Mouse (Mus musculus) liver, embryonic 11.5 days (tissue): ENCODE measurements around the gene Ppp1r1b. TPM values are rescaled to one million over a fixed set of nuclear protein-coding genes. Genes with fewer than 3 reads are reported as not detected.

Experiments used
- ATAC-seq: fragments of 200-750 bp; cut with Nextera tagmentation; replicated peaks from 2 replicates; pipeline ENCODE4 v1.8.0; 2017; ENCODE audit warnings: moderate number of reproducible peaks, mild to moderate bottlenecking, moderate TSS enrichment, moderate library complexity; ENCODE audit not compliant: low FRiP score
- DNase-seq: peaks from one replicate; pipeline ENCODE4 v3.0.0-alpha.2; 2017; ENCODE audit warnings: low spot score
- H3K27ac ChIP-seq: fragments of 300-500 bp; sonication (generic); 2 replicates; pipeline ENCODE4 v1.5.1; 2014; ENCODE audit warnings: mild to moderate bottlenecking, low read depth, low read length, control low read depth
- H3K27me3 ChIP-seq: fragments of 300-500 bp; sonication (generic); replicated peaks from 2 replicates; pipeline ENCODE4 v1.6.1; 2014; ENCODE audit warnings: low read length, mixed read lengths; ENCODE audit not compliant: control insufficient read depth, insufficient read depth
- H3K36me3 ChIP-seq: fragments of 300-500 bp; sonication (generic); 2 replicates; pipeline ENCODE4 v1.6.1; 2014; ENCODE audit warnings: mild to moderate bottlenecking, low read length, moderate library complexity, mixed read lengths; ENCODE audit not compliant: control insufficient read depth, insufficient read depth
- H3K4me1 ChIP-seq: fragments of 300-500 bp; sonication (generic); replicated peaks from 2 replicates; pipeline ENCODE4 v1.6.1; 2014; ENCODE audit warnings: low read length, mixed read lengths; ENCODE audit not compliant: control insufficient read depth, insufficient read depth
- H3K4me2 ChIP-seq: fragments of 300-500 bp; sonication (generic); 2 replicates; pipeline ENCODE4 v1.6.1; 2014; ENCODE audit warnings: mild to moderate bottlenecking, control low read depth, moderate library complexity
- H3K4me3 ChIP-seq: fragments of 300-500 bp; sonication (generic); 2 replicates; pipeline ENCODE4 v1.5.1; 2014; ENCODE audit warnings: low read depth, low read length, control low read depth
- H3K9ac ChIP-seq: fragments of 300-500 bp; sonication (generic); 2 replicates; pipeline ENCODE4 v1.6.1; 2014; ENCODE audit warnings: low read depth, low read length, control low read depth
- H3K9me3 ChIP-seq: fragments of 300-500 bp; sonication (generic); 2 replicates; pipeline ENCODE4 v1.6.1; 2016; ENCODE audit warnings: low read length, inconsistent platforms, mixed read lengths; ENCODE audit not compliant: control insufficient read depth
- WGBS: fragments of 180-500 bp; shearing (Covaris S2); extraction: QIAGEN DNeasy Blood & Tissue Kit; methylation state at CpG from one replicate; pipeline ENCODE4 v1.1.7; 2014; 5-methylcytosine and 5-hydroxymethylcytosine counted together
- polyA plus RNA-seq: library from polyadenylated mRNA; unstranded; fragments of >200 nt; fragmentation: Nextera tagmentation; extraction: Ambion mirVana; gene quantifications from 2 replicates; pipeline ENCODE4 v1.2.1, GENCODE M21; 2014

Ppp1r1b gene
- polyA plus RNA-seq, 1 experiment from 2014 or later = 0.38 TPM

GRCm38 (mm10) chr11:98326741-98327135 lies 21.5 kb upstream of the Ppp1r1b start:
- Histone ChIP-seq H3K27me3 (peaks cover 99% of the 10 kb centered on the region), H3K4me2 (no peak overlapping the region), H3K4me1 (peaks cover 4% of the 10 kb centered on the region; the same call in 1 of the 2 replicates), H3K27ac (no peak overlapping the region), H3K4me3 (no peak overlapping the region), H3K9me3 (no peaks in the 10 kb centered on the region), H3K36me3 (no peaks in the 10 kb centered on the region), H3K9ac (no peak overlapping the region)
- ATAC-seq (no peak), DNase-seq (no peak)
- WGBS = under 1% methylated on average over 19 of the region's 19 CpGs

GRCm38 (mm10) chr11:98327136-98328030 lies 20.8 kb upstream of the Ppp1r1b start:
- no peak overlapping the region for H3K9ac ChIP-seq
- peaks cover 4% of the 10 kb centered on the region; the same call in 1 of the 2 replicates for H3K4me1 ChIP-seq
- no peak for DNase-seq
- H3K9me3 ChIP-seq = no peaks in the 10 kb centered on the region
- peak overlapping the region; percentile 6 for H3K4me2 ChIP-seq
- no peak for ATAC-seq
- no peaks in the 10 kb centered on the region for H3K36me3 ChIP-seq
- H3K27me3 ChIP-seq = peaks cover 100% of the 10 kb centered on the region
- H3K27ac ChIP-seq = no peak overlapping the region
- WGBS = 2% methylated on average over 96 of the region's 97 CpGs
- peak overlapping the region; percentile 30 for H3K4me3 ChIP-seq

GRCm38 (mm10) chr11:98328031-98328370 lies 20.2 kb upstream of the Ppp1r1b start:
- Histone ChIP-seq H3K36me3 (no peaks in the 10 kb centered on the region), H3K27me3 (peaks cover 100% of the 10 kb centered on the region), H3K4me2 (peak overlapping the region; percentile 40), H3K9ac (no peak overlapping the region), H3K27ac (no peak overlapping the region), H3K4me3 (peak overlapping the region; percentile 30), H3K9me3 (no peaks in the 10 kb centered on the region), H3K4me1 (peaks cover 4% of the 10 kb centered on the region; the same call in 1 of the 2 replicates)
- ATAC-seq (no peak), DNase-seq (no peak)
- WGBS = under 1% methylated on average over 35 of the region's 35 CpGs

GRCm38 (mm10) chr11:98328371-98329069 lies 19.7 kb upstream of the Ppp1r1b start:
- Histone ChIP-seq H3K27ac (no peak overlapping the region), H3K36me3 (no peaks in the 10 kb centered on the region), H3K4me3 (peak overlapping the region; percentile 30), H3K27me3 (peaks cover 100% of the 10 kb centered on the region), H3K9me3 (no peaks in the 10 kb centered on the region), H3K4me1 (peaks cover 4% of the 10 kb centered on the region; the same call in 1 of the 2 replicates), H3K9ac (no peak overlapping the region), H3K4me2 (peak overlapping the region; percentile 40)
- 2% methylated on average over 53 of the region's 56 CpGs for WGBS
- DNase-seq = no peak
- ATAC-seq = no peak

- DNase-seq (no peak), ATAC-seq (no peak)
- Histone ChIP-seq H3K9ac (no peak within 1 kb of the TSS), H3K27ac (no peak within 1 kb of the TSS), H3K4me3 (peak within 1 kb of the TSS; percentile 30), H3K27me3 (peaks cover 100% of the 10 kb centered on the region), H3K4me1 (peaks cover 7% of the 10 kb centered on the region), H3K36me3 (no peaks in the 10 kb centered on the region), H3K4me2 (peak within 1 kb of the TSS; percentile 40), H3K9me3 (no peaks in the 10 kb centered on the region)
- 4% methylated on average over 36 of the region's 38 CpGs for WGBS
These were observed 18.9 kb upstream of the Ppp1r1b start, which contains the start of gene Neurod2 for GRCm38 (mm10) chr11:98329081-98329959. Gene Neurod2, minus strand, starts transcription at chr11:98329648.

GRCm38 (mm10) chr11:98329960-98330744 lies 18.1 kb upstream of the Ppp1r1b start:
- Histone ChIP-seq H3K4me3 (no peak overlapping the region), H3K9ac (no peak overlapping the region), H3K27me3 (peaks cover 100% of the 10 kb centered on the region), H3K9me3 (no peaks in the 10 kb centered on the region), H3K4me1 (peaks cover 12% of the 10 kb centered on the region), H3K4me2 (no peak overlapping the region), H3K27ac (no peak overlapping the region), H3K36me3 (no peaks in the 10 kb centered on the region)
- DNase-seq (no peak), ATAC-seq (no peak)
- 35% methylated on average over 9 of the region's 9 CpGs for WGBS

- no peak overlapping the region for H3K27ac ChIP-seq
- peaks cover 100% of the 10 kb centered on the region for H3K27me3 ChIP-seq
- no peak overlapping the region for H3K4me2 ChIP-seq
- H3K36me3 ChIP-seq = no peaks in the 10 kb centered on the region
- ATAC-seq (no peak), DNase-seq (no peak)
- 51% methylated on average over 2 of the region's 2 CpGs for WGBS
- H3K9me3 ChIP-seq = no peaks in the 10 kb centered on the region
- peaks cover 12% of the 10 kb centered on the region for H3K4me1 ChIP-seq
- no peak overlapping the region for H3K4me3 ChIP-seq
- no peak overlapping the region for H3K9ac ChIP-seq
These were observed 17.4 kb upstream of the Ppp1r1b start for GRCm38 (mm10) chr11:98330745-98331204.
